Comparison of ENCODE assay signal across 8 mouse cellular contexts in the genomic region with DNA sequence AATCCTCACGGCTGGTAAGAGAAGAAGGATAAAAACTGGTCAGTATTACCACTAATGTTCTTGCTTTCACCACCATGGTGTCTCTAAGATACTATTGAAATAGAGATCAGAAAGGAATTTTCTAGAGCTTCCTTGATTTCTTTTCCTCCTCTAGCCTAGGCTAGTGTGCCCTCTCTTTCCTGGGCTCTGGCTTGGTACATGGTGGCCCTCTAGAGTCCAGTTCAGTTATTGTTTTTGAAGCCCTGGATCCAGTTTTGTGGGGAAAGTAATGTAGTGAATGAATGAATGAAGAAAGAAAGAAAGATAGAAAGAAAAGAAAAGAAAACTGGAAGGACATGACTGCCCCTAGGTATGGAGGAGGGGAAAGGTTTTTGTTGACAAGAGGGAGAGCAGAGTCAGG. TPM values are rescaled to one million over a fixed set of nuclear protein-coding genes. Genes with fewer than 3 reads are reported as not detected.
DNase-seq lines count a peak whose midpoint lies in the region; ATAC-seq and TF ChIP-seq lines count a peak whose summit lies in the region.

No protein-coding gene starts in this region.

- no peak for DNase-seq in heart, adult 2 months
- DNase-seq in heart, embryonic 10.5 days (ENCODE audit: low spot score): no peak
- DNase-seq in 416B (ENCODE audit: low read depth): peak; percentile 50
- peak; percentile 69 for DNase-seq in adipocyte (ENCODE audit: low spot score)
- peak; percentile 66 for DNase-seq in kidney, postnatal 0 days (ENCODE audit: low spot score)
- no peak for DNase-seq in limb, embryonic 10.5 days (ENCODE audit: low spot score)
- DNase-seq in spleen, adult 18-20 months: no peak
- DNase-seq in gastrocnemius, postnatal 14 days: no peak

- intact Hi-C loops in heart, adult 2 months (cut with DNase I): loop anchor here (1.0 kb wide), 1 partner anchor 94 kb away; no protein-coding TSS in a partner anchor
- intact Hi-C loops in gastrocnemius, postnatal 14 days (cut with DNase I; ENCODE audit: low total_unique reads): loop anchor here (5.0 kb wide), 2 partner anchors 34 to 94 kb away; no protein-coding TSS in a partner anchor

- no peaks in the 10 kb centered on the region for H3K79me2 ChIP-seq in heart, adult 2 months (replicated peaks; ENCODE audit: control insufficient read depth, insufficient read depth, low read length)

- H3K36me3 ChIP-seq in heart, adult 2 months (ENCODE audit: control insufficient read depth, insufficient read depth, low read length): no peaks in the 10 kb centered on the region
- no peaks in the 10 kb centered on the region for H3K36me3 ChIP-seq in heart, embryonic 10.5 days
- H3K36me3 ChIP-seq in kidney, postnatal 0 days (ENCODE audit: insufficient read depth, low read length): no peaks in the 10 kb centered on the region
- H3K36me3 ChIP-seq in limb, embryonic 10.5 days: no peaks in the 10 kb centered on the region

- H3K9ac ChIP-seq in heart, adult 2 months (ENCODE audit: low read depth, low read length): no peak overlapping the region
- H3K9ac ChIP-seq in kidney, postnatal 0 days (ENCODE audit: low read depth, low read length): no peak overlapping the region

- no peak for TF ChIP-seq EP300 in heart, adult 2 months (IDR thresholded peaks at IDR 0.05; ENCODE audit: insufficient read depth, low read depth, low read length)

- TF ChIP-seq POLR2A in heart, adult 2 months (IDR thresholded peaks at IDR 0.05; ENCODE audit: insufficient read depth, low read depth, low read length): no peak

- no peak overlapping the region for H3K4me2 ChIP-seq in kidney, postnatal 0 days (ENCODE audit: low read length)

- no peak for ATAC-seq in kidney, postnatal 0 days (replicated peaks; ENCODE audit: low FRiP score, low read depth)

- H3K27me3 ChIP-seq in heart, adult 2 months (ENCODE audit: control insufficient read depth, insufficient read depth, low read length): no peaks in the 10 kb centered on the region
- H3K27me3 ChIP-seq in heart, embryonic 10.5 days (ENCODE audit: insufficient read depth, poor library complexity, severe bottlenecking): no peaks in the 10 kb centered on the region
- H3K27me3 ChIP-seq in kidney, postnatal 0 days (ENCODE audit: insufficient read depth, low read length): no peaks in the 10 kb centered on the region
- 0 out of 2 replicates have a peak, but pooled peaks cover 5% of the 10 kb centered on the region for H3K27me3 ChIP-seq in limb, embryonic 10.5 days (ENCODE audit: low read depth, poor library complexity, severe bottlenecking)

- no peak overlapping the region for H3K4me3 ChIP-seq in heart, adult 2 months
- H3K4me3 ChIP-seq in heart, embryonic 10.5 days: no peak overlapping the region
- H3K4me3 ChIP-seq in kidney, postnatal 0 days (replicated peaks; ENCODE audit: low read depth, low read length): no peak overlapping the region
- no peak overlapping the region for H3K4me3 ChIP-seq in limb, embryonic 10.5 days

- TF ChIP-seq CTCF in heart, adult 2 months (IDR thresholded peaks at IDR 0.05): peak; percentile 76
- TF ChIP-seq CTCF in kidney, postnatal 0 days (IDR thresholded peaks at IDR 0.05; ENCODE audit: low read depth): peak; percentile 81

- no peaks in the 10 kb centered on the region; the same call in 1 of the 2 replicates for H3K4me1 ChIP-seq in heart, adult 2 months (ENCODE audit: control insufficient read depth, insufficient read depth, low read length)
- peaks cover 17% of the 10 kb centered on the region for H3K4me1 ChIP-seq in heart, embryonic 10.5 days
- no peaks in the 10 kb centered on the region for H3K4me1 ChIP-seq in kidney, postnatal 0 days (replicated peaks; ENCODE audit: insufficient read depth, low read length)
- peaks cover 25% of the 10 kb centered on the region for H3K4me1 ChIP-seq in limb, embryonic 10.5 days

- H3K27ac ChIP-seq in heart, adult 2 months: no peak overlapping the region
- H3K27ac ChIP-seq in heart, embryonic 10.5 days: no peak overlapping the region
- H3K27ac ChIP-seq in kidney, postnatal 0 days: no peak overlapping the region
- no peak overlapping the region for H3K27ac ChIP-seq in limb, embryonic 10.5 days

- H3K9me3 ChIP-seq in heart, embryonic 10.5 days: no peaks in the 10 kb centered on the region
- H3K9me3 ChIP-seq in kidney, postnatal 0 days (replicated peaks; ENCODE audit: low read length): no peaks in the 10 kb centered on the region
- H3K9me3 ChIP-seq in limb, embryonic 10.5 days (replicated peaks): no peaks in the 10 kb centered on the region

- 63% methylated on average over 1 of the region's 1 CpGs for WGBS in heart, adult 2 months
- 73% methylated on average over 1 of the region's 1 CpGs for WGBS in heart, embryonic 10.5 days
- WGBS in kidney, postnatal 0 days: 73% methylated on average over 1 of the region's 1 CpGs
- WGBS in limb, embryonic 10.5 days: 83% methylated on average over 1 of the region's 1 CpGs

RNA-seq across cellular contexts. Expression of a gene that starts 4.3 kb away (rescaled TPM):
- total RNA-seq in heart, adult 2 months (2021): under 1 TPM; 0.16 to 0.34 TPM
- polyA plus RNA-seq in heart, adult 2 months (2012; rRNA removed): 0.29 and 0.70 TPM in 2 replicates
- 0.34 TPM in 1 of 2 replicates, not detected in the other for polyA plus RNA-seq in heart, embryonic 10.5 days (2016; fragmentation: Nextera tagmentation; extraction: Ambion mirVana)
- polyA plus RNA-seq in kidney, postnatal 0 days (2015; fragmentation: Nextera tagmentation; extraction: Ambion mirVana): 0.53 and 0.93 TPM in 2 replicates
- polyA plus RNA-seq in limb, embryonic 10.5 days (2016; fragmentation: Nextera tagmentation; extraction: Ambion mirVana): 0.31 and 0.84 TPM in 2 replicates
- total RNA-seq in gastrocnemius, postnatal 14 days (2021): under 1 TPM; 0.24 to 0.59 TPM

RNA-seq across cellular contexts. Expression of a gene that starts 28.1 kb away (rescaled TPM):
- total RNA-seq in heart, adult 2 months (2021): 10 to 100 TPM; 21.9 to 24.5 TPM
- 9.7 and 17.7 TPM in 2 replicates for polyA plus RNA-seq in heart, adult 2 months (2012; rRNA removed)
- 55.6 and 61.8 TPM in 2 replicates for polyA plus RNA-seq in heart, embryonic 10.5 days (2016; fragmentation: Nextera tagmentation; extraction: Ambion mirVana)
- 83.6 and 83.7 TPM in 2 replicates for polyA plus RNA-seq in kidney, postnatal 0 days (2015; fragmentation: Nextera tagmentation; extraction: Ambion mirVana)
- 37.9 and 43.4 TPM in 2 replicates for polyA plus RNA-seq in limb, embryonic 10.5 days (2016; fragmentation: Nextera tagmentation; extraction: Ambion mirVana)
- total RNA-seq in gastrocnemius, postnatal 14 days (2021): 1 to 10 TPM; 8.9 to 9.8 TPM

RNA-seq across cellular contexts. Expression of a gene that starts 31.2 kb away (rescaled TPM):
- total RNA-seq in heart, adult 2 months (2021): 1 to 10 TPM; 6.5 to 7.4 TPM
- polyA plus RNA-seq in heart, adult 2 months (2012; rRNA removed): 4.0 and 5.9 TPM in 2 replicates
- polyA plus RNA-seq in heart, embryonic 10.5 days (2016; fragmentation: Nextera tagmentation; extraction: Ambion mirVana): 3.7 and 4.9 TPM in 2 replicates
- polyA plus RNA-seq in kidney, postnatal 0 days (2015; fragmentation: Nextera tagmentation; extraction: Ambion mirVana): 16.4 and 18.1 TPM in 2 replicates
- 2.9 and 3.3 TPM in 2 replicates for polyA plus RNA-seq in limb, embryonic 10.5 days (2016; fragmentation: Nextera tagmentation; extraction: Ambion mirVana)
- total RNA-seq in gastrocnemius, postnatal 14 days (2021): 10 to 100 TPM; 28.9 to 30.2 TPM

Comparison
In these comparisons a context has a peak if more than half of its experiments do, and no peak if none do; other contexts are left out.
1. DNase-seq: peak in 416B (single experiment), adipocyte (single experiment) and kidney, postnatal 0 days (single experiment); none in heart, adult 2 months (0 of 2), heart, embryonic 10.5 days (single experiment), limb, embryonic 10.5 days (single experiment), spleen, adult 18-20 months (0 of 2) and gastrocnemius, postnatal 14 days (single experiment).